Mouse (Mus musculus) central nervous system, embryonic 14 days (tissue): ENCODE data around the gene Rnf41. TPM values are rescaled to one million over a fixed set of nuclear protein-coding genes. Genes with fewer than 3 reads are reported as not detected.

Source experiments
- polyA plus RNA-seq: library from polyadenylated mRNA; depleted of rRNA; stranded (reverse); fragments of >200 nt; gene quantifications from 2 replicates; pipeline ENCODE4 v1.2.3, GENCODE M21; 2012; rRNA removed

The Rnf41 gene
- polyA plus RNA-seq: 62.8 and 67.8 TPM in 2 replicates

DNA sequence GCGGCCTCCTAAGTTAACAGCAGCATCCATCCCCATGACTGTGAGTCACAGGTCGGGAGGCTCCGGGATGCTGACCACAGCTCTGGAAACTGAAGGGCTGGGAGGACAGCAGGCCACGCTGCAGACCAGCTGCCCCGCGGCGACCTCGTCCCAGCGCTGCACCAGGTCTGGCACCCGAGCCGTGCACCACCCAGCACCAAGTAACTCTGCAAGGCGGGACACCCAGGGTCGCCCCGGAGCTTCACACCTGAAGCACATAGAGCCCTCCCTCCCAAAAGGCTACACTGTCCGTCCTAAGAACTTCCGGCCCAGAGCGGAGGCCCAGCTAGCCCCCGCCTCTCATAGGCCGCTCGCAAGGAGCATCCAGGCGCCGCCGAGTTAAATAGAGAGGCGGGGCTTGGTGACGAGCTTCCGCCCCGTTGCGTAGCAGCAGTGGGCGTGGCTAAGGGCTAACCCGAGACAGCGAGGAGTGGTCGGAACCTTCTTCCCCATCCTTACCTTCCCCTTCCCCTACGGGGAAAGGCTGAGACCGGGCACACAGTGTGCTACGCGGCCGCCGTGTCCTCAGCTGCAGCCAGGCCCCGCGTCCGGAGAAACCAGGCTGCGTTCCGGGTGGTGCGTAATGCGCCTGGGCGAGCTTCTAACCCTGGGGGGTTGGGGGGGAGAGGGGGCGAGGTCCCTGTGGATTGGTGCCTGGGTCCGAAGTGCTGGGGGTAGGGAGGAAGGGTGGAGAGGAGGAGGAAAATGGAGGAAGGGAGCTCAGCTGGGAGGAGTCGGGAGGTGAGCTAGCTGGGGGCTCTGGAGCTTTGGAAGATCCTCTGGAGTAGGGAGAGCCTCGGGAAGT is at the start of gene Rnf41, which contains the start of gene Nabp2:
Gene Rnf41 (plus strand): TSS at position 447 of the 844 bp plus-strand sequence.
Gene Nabp2 (minus strand): TSS at position 282 of the 844 bp plus-strand sequence.

DNA sequence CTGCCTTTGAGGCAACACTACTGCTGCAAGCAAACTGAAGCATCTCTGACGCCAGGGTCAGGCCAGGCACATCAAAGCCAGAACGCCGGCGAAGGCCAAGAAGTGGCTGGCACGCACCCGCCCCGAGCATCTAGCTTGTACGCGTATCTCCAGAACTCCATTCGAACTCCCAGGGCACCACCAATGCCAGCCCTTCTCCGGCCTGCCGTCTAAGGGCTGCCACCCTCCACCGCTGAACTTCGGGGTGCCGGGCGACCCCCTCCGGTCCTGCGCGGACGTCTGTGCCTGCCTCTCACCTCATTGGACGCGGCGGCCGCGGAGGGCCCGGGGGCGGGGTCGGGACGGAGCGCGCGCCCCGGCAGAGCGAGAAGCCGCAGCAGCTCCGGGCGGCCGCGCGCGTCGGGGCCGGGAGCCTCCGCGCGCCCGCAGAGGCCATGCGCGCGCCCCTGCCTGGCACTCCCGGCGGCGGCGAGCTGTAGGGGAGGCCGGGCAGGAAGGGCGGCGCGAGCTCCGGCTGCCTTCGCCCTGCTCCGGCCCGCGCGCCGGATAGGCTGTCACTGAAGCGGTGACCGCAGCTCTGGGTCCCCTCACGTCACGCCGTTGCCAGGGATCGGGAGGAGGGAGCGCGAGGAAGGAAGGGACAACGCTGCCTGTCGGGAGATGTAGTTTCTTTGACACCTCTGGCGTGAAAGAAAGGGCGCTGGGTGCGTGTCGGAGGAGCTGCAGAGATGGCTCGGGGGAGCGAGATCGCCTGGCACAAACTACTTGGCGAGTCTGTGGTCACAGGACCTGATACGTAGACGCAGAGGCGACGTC is 42.8 kb upstream of the Rnf41 start, which contains the start of gene Coq10a:
Gene Coq10a (minus strand): TSS at position 596 of the 816 bp plus-strand sequence.

DNA sequence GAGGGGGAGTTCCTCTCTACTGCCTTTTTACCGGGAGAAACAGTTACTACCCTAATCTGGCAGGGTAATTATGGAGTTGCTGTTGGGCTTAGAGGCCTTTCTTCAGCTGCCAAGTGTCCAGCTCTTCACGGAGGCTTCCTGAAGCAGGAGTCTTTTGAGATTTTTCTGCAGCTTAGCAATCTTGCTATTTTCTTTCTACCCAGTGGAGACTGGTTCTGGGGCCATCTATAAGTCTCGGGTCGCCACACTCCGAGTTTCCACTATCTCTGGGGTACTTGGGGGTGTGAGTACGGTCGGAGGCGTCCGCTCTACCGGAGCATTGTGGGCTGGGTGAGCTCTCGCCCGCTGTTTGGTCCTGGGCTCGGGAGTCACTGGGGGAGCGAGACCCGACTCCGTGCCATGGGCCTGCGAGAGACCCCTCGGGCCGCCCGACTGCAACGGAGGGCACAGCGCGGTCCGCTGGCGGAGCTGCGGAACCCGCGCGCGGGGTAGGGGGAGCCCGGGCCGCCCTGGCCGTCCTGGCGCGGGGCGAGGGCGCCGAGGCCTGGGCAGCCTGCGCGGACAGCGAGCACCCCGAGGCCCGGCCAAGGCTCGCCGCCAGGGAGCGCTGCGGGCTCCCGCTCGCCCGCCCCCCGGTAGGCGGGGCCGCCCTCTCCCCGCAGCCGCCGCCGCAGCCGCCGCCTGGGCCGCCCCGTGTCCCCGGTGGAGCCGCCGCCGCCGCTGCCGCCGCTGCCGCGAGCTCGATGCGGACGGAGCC is 34.8 kb upstream of the Rnf41 start, which contains the start of gene Ankrd52:
Gene Ankrd52 (plus strand): TSS at position 661 of the 757 bp plus-strand sequence.

DNA sequence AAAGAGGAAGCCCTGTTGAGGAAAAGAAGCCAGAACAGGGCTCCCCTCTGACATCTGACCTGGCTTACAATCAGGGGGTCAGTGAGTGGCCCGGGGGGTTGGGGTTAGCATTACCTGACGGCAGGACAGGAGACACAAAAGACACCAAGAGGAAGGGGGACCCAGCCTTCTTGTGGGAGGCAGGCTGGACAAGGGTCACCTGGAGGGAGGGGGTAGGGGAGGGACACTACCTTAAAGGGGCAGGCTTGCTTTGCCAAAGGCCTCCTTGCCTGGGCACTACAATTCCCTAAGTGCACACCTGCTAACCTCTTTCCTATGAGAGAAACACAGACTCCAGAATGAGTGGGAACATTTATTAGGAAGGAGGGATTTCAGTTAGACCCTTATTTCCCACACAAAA is 10.4 kb upstream of the Rnf41 start, which contains the start of gene Slc39a5:
Gene Slc39a5 (minus strand): TSS at position 174 of the 400 bp plus-strand sequence.

DNA sequence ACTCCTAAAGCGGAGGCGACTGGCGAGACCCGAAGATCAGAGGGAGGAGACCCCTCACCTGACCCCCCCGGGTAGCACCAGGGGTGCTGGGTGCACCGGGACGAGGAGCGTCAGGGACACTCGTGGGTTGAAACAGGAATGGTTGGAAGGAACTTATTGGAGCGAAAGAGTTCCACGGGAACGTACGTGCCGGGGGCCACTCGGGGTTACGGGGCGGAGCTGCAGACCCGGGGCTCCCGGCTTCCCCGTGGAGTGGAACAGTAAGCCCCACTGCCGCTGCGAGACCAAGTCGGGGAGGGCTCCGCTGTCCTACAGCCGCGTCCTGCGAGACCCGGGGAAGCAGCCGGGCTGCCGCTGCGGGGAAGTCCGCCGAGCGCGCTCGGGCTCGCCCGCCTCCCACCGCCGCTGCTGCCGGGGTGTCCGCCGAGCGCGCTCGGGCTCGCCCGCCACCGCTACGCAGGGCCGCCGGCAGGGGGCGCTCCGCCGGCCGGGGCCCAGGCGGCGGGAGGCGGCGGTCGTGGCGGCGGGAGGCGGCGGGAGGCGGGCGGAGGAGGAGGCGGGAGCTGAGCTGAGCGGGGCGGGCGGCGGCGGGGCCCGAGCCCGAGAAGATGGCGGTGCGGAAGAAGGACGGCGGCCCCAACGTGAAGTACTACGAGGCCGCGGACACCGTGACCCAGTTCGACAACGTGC is 47.4 kb downstream of the Rnf41 start, which contains the start of gene Smarcc2:
Gene Smarcc2 (plus strand): TSS at position 530 of the 690 bp plus-strand sequence.

Other genes starting within 250 kb of the Rnf41 start
- 28.0 and 39.8 TPM in 2 replicates for gene Rbms2, start 231.4 kb upstream of the Rnf41 start, polyA plus RNA-seq
- gene Gls2, start 217.2 kb upstream of the Rnf41 start, polyA plus RNA-seq: 3.6 and 4.0 TPM in 2 replicates
- gene Spryd4, start 199.8 kb upstream of the Rnf41 start, polyA plus RNA-seq: 13.6 and 15.5 TPM in 2 replicates
- gene Mip, start 185.8 kb upstream of the Rnf41 start, polyA plus RNA-seq: 0.23 and 0.26 TPM in 2 replicates
- 18.3 and 20.5 TPM in 2 replicates for gene Timeless, start 179.6 kb upstream of the Rnf41 start, polyA plus RNA-seq
- gene Apon, start 157.6 kb upstream of the Rnf41 start, polyA plus RNA-seq: 0.38 and 0.45 TPM in 2 replicates
- not detected in 2 replicates for gene Apof, start 143.0 kb upstream of the Rnf41 start, polyA plus RNA-seq
- 30.6 and 34.3 TPM in 2 replicates for gene Stat2, start 141.1 kb upstream of the Rnf41 start, polyA plus RNA-seq
- 0.10 and 0.14 TPM in 2 replicates for gene Il23a, start 112.9 kb upstream of the Rnf41 start, polyA plus RNA-seq
- gene Pan2, start 108.3 kb upstream of the Rnf41 start, polyA plus RNA-seq: 44.2 and 45.9 TPM in 2 replicates
- gene Cnpy2, start 89.2 kb upstream of the Rnf41 start, polyA plus RNA-seq: 110 and 127 TPM in 2 replicates
- gene Cs, start 73.9 kb upstream of the Rnf41 start, polyA plus RNA-seq: 172 and 176 TPM in 2 replicates
- gene Coq10a, start 42.7 kb upstream of the Rnf41 start, polyA plus RNA-seq: 77.1 and 77.4 TPM in 2 replicates
- 47.3 and 49.7 TPM in 2 replicates for gene Ankrd52, start 34.5 kb upstream of the Rnf41 start, polyA plus RNA-seq
- 0.10 and 0.28 TPM in 2 replicates for gene Slc39a5, start 10.4 kb upstream of the Rnf41 start, polyA plus RNA-seq
- 94.8 and 115 TPM in 2 replicates for gene Nabp2, start 165 bp upstream of the Rnf41 start, polyA plus RNA-seq
- gene Smarcc2, start 47.6 kb downstream of the Rnf41 start, polyA plus RNA-seq: 361 and 409 TPM in 2 replicates
- 1,386 and 1,494 TPM in 2 replicates for gene Myl6, start 82.5 kb downstream of the Rnf41 start, polyA plus RNA-seq
- gene Myl6b, start 87.0 kb downstream of the Rnf41 start, polyA plus RNA-seq: 30.5 and 38.6 TPM in 2 replicates
- 16.6 and 28.0 TPM in 2 replicates for gene Esyt1, start 114.2 kb downstream of the Rnf41 start, polyA plus RNA-seq
- 18.2 and 19.1 TPM in 2 replicates for gene Zc3h10, start 136.1 kb downstream of the Rnf41 start, polyA plus RNA-seq
- gene Rpl41, start 137.6 kb downstream of the Rnf41 start, polyA plus RNA-seq: 3,335 and 3,553 TPM in 2 replicates
- 155 and 169 TPM in 2 replicates for gene Pa2g4, start 154.3 kb downstream of the Rnf41 start, polyA plus RNA-seq
- gene Erbb3, start 178.0 kb downstream of the Rnf41 start, polyA plus RNA-seq: 0.85 and 5.3 TPM in 2 replicates
- 1,129 and 1,158 TPM in 2 replicates for gene Rps26, start 215.1 kb downstream of the Rnf41 start, polyA plus RNA-seq
- gene Ikzf4, start 234.3 kb downstream of the Rnf41 start, polyA plus RNA-seq: 20.6 and 21.6 TPM in 2 replicates